Mouse (Mus musculus): Measurements from ENCODE around the gene Zfp408.
"Not testable (repeated sequence)": the region's sequence is repeated elsewhere in the genome, so short reads cannot be mapped to it uniquely, and the experiment has no call there.

The Zfp408 gene

DNA sequence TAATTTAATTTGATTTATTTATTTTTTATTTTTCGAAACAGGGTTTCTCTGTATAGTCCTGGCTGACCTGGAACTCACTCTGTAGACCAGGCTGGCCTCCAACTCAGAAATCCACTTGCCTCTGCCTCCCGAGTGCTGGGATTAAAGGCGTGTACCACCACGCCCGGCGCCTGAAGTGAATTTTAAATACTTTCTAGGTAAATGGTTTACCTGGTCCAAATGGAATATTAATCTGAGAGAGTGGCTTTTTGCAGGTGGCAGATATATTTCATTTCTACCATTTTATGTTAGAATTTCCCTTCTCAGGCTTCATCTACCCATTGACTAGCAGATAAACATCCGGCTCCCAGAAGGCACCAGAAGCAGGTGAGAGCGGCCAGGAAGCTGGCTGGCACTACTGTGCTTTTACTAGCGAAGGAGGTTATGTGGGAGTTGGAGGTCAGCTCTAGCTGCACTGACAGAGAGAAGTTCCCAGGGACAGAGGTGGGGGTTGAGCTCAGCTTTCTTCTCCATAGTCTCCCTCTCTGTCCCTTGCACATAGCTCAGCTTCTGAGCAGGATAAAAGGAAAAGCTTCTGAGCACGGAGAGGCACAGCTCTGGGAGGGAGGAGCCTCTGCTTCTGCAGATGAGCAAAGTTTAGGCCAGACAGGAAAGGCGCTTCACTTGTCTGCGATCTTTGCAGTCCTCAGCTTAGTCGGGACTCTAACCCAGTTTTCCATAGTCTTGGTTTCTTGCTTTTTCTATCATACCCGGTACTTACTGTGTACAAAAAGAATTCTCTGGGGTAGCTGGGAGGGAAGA is 2.1 kb upstream of the Zfp408 start:
- in situ Hi-C loops (cut with MboI; ENCODE audit: unreplicated experiment in 2 of 2) = no loop called here

DNA sequence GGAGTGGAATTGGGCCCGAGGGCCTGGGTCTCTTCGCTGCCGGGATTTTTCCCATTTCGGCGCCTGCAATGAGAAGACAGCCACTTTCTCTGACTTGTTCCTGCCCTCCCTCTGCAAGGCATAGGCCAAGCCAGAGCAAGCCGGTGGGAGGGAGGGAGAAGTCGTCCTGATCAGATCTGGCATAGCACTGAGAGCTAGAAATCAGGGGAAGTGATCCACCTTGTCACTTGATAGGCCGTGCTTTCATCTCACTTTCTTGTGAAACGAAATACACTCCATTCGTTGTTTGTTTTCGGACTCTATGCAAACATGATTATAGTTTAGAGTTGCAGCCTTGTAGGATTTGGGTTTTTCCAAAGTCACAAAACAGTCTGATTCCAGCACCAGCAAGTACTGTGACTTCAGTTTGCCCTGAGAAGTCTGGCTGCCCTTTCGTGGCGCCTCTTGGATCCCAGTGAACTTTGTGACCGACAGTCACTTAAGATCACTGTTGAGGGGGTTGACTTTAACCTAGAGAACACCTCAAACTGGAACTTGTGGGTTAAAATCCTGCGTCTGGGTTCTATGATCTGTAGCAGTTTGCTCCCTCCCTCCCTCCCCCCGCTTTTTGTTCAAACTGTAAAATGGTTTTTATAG is 887 bp upstream of the Zfp408 start:
- in situ Hi-C loops (cut with MboI; ENCODE audit: unreplicated experiment in 2 of 2) = no loop called here

DNA sequence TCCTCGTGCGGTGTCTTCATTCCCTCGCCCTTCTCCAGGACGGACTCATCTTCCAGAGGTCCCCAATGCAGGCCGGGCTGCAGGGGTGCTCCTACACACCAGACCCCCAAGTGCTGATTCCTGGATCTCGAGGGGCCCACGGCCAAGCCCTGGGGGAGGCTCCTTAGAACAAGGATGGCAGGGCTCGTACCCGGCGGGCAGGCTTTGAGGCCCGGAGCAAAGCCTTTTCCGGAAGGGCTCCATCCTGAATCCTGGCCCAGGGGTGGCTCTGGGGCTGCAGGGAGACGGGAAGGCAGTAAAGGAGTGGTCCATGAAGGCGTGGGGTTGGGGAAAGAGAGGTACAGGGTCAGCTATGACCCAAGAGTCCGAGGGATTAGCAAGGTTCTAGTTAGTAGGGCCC is 439 bp downstream of the Zfp408 start:
- in situ Hi-C loops (cut with MboI; ENCODE audit: unreplicated experiment in 2 of 2) = no loop called here

- in situ Hi-C loops (cut with MboI; ENCODE audit: unreplicated experiment in 2 of 2) = no loop called here
Measured at GRCm38 (mm10) chr2:91646733-91647132, 2.9 kb downstream of the Zfp408 start.

DNA sequence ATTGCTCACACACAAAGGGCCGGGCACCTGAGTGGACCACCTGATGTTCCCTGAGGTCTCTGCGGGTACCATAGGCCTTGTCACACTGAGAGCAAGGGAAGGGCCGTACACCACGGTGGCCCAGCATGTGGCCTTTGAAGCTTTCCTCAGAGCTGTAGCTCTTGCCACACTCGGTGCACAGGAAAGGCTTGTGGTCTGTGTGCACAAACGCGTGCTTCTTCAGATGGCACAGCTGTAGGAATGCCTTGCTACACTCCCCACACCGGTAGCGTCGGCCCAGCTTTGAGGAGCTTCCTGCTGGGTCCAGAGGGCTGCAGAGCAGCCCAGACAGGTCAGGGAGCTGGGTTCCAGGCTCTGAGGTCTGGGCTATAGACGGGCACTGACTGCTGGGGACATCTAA is 3.8 kb downstream of the Zfp408 start:
- in situ Hi-C loops (cut with MboI; ENCODE audit: unreplicated experiment in 2 of 2) = no loop called here

- in situ Hi-C loops (cut with MboI; ENCODE audit: unreplicated experiment in 2 of 2) = no loop called here
Measured at GRCm38 (mm10) chr2:91645354-91645753, 4.2 kb downstream of the Zfp408 start.

GRCm38 (mm10) chr2:91644021-91644420 is 5.6 kb downstream of the Zfp408 start:
- in situ Hi-C loops (cut with MboI; ENCODE audit: unreplicated experiment in 2 of 2) = no loop called here

- in situ Hi-C loops (cut with MboI; ENCODE audit: unreplicated experiment in 2 of 2) = no loop called here
Measured at GRCm38 (mm10) chr2:91642825-91643415, 6.7 kb downstream of the Zfp408 start.

DNA sequence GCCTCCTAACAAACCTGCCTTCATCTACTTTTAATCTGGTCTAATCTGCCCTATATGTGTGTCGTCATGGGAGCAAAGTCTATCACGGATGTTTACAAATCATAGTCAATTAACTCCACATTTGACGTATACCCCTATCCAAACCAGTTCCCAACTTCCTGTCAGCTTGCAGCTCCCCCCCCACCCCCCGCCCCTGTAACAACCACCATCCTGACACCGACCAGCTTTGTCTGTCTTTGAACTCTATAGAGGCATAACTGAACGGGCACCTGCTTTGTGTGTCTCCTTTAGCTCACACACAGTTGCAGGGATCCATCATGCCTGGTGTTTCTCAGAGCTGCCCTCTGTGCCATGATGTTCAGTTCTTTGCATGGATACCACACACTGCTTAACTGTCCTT is 10.7 kb downstream of the Zfp408 start:
- in situ Hi-C loops (cut with MboI; ENCODE audit: unreplicated experiment in 2 of 2) = no loop called here

- in situ Hi-C loops (cut with MboI; ENCODE audit: unreplicated experiment in 2 of 2) = no loop called here
Measured at GRCm38 (mm10) chr2:91636727-91637338, 12.8 kb downstream of the Zfp408 start.

DNA sequence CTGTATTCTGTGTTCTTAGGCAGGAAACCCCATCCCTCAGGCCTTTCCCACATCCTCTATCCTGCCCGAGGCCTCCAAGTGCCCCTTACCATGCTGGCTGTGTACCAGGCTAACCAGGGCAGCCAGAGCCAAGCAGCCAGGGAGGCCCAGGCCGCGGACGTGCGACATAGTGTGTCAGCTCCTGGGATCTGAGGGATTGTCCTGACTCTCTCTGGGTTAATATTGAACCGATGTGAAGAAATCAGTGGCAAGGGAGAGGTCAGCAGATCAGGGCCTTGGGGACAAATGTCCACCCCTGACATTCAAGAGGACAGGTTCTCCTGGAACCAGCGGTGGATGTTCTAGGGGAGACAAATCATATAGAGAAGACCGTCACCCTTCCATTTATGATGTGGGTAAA is 13.4 kb downstream of the Zfp408 start, which contains the start of gene F2:
Gene F2, minus strand, starts transcription at position 186 of the 400 bp plus-strand sequence.
- in situ Hi-C loops (cut with MboI; ENCODE audit: unreplicated experiment in 2 of 2) = no loop called here

DNA sequence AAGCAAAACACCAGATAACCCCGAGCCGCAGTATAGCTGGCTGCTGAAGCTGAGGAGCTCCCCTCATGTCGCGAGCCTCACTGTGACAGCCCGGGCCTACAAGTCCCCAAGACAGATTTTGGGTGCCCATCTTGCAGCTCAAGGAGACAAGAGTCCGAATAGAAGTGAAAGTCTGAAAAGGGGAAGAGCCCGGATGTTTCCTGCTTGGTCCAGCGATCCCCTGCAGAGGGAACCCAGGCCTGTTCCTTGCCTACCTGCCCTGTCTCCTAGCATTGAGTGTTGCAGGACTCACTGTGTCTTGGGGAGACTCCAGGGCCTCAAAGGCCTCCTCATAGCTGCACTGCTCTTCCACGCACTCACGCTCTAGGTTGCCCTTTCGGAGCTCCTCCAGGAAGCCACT is 14.1 kb downstream of the Zfp408 start:
- in situ Hi-C loops (cut with MboI; ENCODE audit: unreplicated experiment in 2 of 2) = no loop called here

DNA sequence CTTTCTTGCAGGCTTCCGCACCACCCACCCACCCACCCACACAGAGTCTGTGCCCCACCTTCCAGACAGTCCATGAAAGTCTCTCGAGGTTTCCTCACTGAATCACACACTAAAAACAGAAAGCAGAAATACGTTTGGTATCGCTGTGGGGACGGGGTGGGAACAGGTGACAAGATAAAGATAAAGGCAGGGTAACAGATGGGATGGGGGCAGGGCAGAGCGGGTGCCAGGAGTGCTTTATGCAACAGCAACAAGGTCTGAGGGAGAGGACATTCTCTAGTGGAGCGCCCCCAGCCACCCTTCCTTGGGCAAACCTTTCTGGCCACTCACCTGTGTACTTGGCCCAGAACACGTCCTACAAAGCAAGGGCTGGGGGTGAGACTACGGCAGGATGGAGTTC is 14.8 kb downstream of the Zfp408 start:
- in situ Hi-C loops (cut with MboI; ENCODE audit: unreplicated experiment in 2 of 2) = no loop called here

- in situ Hi-C loops (cut with MboI; ENCODE audit: unreplicated experiment in 2 of 2) = no loop called here
Measured at GRCm38 (mm10) chr2:91633334-91633977, 16.1 kb downstream of the Zfp408 start.

- in situ Hi-C loops (cut with MboI; ENCODE audit: unreplicated experiment in 2 of 2) = no loop called here
Measured at GRCm38 (mm10) chr2:91632316-91632715, 17.3 kb downstream of the Zfp408 start.

DNA sequence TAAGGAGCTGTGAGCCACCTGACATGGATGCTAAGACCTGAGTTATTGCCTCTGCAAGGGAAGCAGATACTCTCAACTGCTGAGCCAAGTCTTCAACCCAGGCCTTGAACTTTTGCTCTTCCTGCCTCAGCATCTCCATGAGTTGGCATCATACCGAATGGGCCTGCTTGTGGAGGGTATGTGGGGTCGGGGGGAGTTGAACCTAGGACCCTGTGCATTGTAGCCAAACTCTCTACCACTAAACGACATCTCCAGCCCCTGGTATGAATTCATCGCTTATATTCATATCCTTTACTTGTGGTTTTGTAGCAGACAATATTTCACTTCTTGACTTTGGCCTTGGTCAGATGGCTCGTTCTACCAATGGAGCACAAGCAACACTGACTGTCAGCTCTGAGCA is 17.8 kb downstream of the Zfp408 start:
- in situ Hi-C loops (cut with MboI; ENCODE audit: unreplicated experiment in 2 of 2) = no loop called here

DNA sequence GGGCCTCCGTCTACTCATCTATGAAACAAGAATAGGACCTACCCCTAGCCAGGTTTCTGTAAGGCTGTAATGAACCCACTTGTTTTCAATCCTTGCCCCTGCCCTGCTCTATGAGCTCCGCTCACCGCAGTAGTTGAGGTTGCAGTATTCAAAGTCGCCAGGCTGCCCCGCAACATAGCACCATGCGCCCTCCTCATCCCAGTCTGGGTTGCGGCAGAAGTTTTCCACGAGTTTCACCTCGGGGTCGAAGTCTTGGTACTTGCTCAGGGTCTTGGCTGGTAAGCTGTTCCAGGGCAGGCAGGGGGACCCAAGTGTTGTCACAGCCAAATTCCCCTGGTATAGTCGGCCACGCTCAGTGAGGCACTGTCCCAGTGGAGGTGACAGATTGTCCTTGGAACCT is 19.2 kb downstream of the Zfp408 start:
- in situ Hi-C loops (cut with MboI; ENCODE audit: unreplicated experiment in 2 of 2) = no loop called here

- in situ Hi-C loops (cut with MboI; ENCODE audit: unreplicated experiment in 2 of 2) = no loop called here
Measured at GRCm38 (mm10) chr2:91629682-91630081, 19.9 kb downstream of the Zfp408 start.

- in situ Hi-C loops (cut with MboI; ENCODE audit: unreplicated experiment in 2 of 2) = no loop called here
Measured at GRCm38 (mm10) chr2:91628171-91628570, 21.4 kb downstream of the Zfp408 start.

- in situ Hi-C loops (cut with MboI; ENCODE audit: unreplicated experiment in 2 of 2) = no loop called here
Measured at GRCm38 (mm10) chr2:91627486-91627885, 22.1 kb downstream of the Zfp408 start.

GRCm38 (mm10) chr2:91623366-91623765 is 26.2 kb downstream of the Zfp408 start:
- in situ Hi-C loops (cut with MboI; ENCODE audit: unreplicated experiment in 2 of 2) = not testable (repeated sequence)

All from v-Abl transformed pro-B cells (cell line).